ENCODE assay signal across 7 mouse cellular contexts in the genomic region with DNA sequence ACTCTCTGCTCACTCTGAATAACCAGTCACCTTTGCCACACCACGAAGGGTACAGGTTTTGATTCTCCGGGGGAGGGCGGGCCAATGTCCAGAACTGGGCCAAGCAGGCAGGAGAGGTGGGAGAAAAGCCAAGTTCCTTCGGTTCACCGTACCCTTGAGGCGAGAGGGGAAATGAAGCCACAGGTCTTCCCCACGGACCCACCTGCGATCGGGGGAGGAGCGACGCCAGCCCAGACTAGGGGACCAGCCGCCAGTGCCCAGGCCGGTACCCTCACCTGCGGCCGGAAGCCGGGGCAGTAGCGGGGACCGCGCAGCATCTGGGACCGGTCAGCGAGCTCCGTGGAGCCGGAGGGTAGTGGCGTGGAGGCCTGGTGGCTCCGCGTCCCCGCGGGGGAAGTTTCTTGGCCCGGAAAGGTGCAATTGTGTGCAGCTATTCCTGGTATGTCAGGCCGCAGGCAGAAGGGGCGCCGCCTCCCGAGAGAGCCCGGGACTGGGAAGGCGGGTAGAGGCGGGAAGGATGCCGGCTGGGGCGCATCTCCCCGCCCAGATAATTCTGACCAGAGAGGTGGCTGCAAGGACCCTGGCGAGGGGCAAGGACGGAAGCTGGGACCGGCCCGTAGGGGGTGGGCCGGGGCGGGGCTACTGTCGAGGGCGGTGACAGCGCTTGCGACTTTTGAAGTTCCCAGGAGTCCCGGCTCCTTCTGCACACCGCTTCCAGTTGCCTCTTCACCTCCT. TPM values are rescaled to one million over a fixed set of nuclear protein-coding genes. Genes with fewer than 3 reads are reported as not detected.
DNase-seq lines count a peak whose midpoint lies in the region; ATAC-seq and TF ChIP-seq lines count a peak whose summit lies in the region.

Gm9922 (minus strand) TSS at position 578 of the 735 bp plus-strand sequence.
Lmo7 (plus strand) TSS at position 721 of the 735 bp plus-strand sequence.

- no peaks in the 10 kb centered on the region for H3K9me3 ChIP-seq in hindbrain, postnatal 0 days (ENCODE audit: low read length)
- H3K9me3 ChIP-seq in limb, embryonic 10.5 days (replicated peaks): no peaks in the 10 kb centered on the region
- H3K9me3 ChIP-seq in midbrain, embryonic 10.5 days (replicated peaks): no peaks in the 10 kb centered on the region

- peak; percentile 25 for TF ChIP-seq CTCF in hindbrain, postnatal 0 days (IDR thresholded peaks at IDR 0.05; ENCODE audit: low read depth)
- no peak for TF ChIP-seq CTCF in small intestine, adult 2 months (IDR thresholded peaks at IDR 0.05; ENCODE audit: extremely low read depth, insufficient read length, insufficient replicate concordance, low read depth, low read length)

- no peak for TF ChIP-seq POLR2A in small intestine, adult 2 months (IDR thresholded peaks at IDR 0.05; ENCODE audit: low read depth, low read length)

- H3K4me3 ChIP-seq in hindbrain, postnatal 0 days (ENCODE audit: low read length): peak within 1 kb of the TSS; percentile 67
- peak within 1 kb of the TSS; percentile 63 for H3K4me3 ChIP-seq in limb, embryonic 10.5 days
- peak within 1 kb of the TSS; percentile 74 for H3K4me3 ChIP-seq in midbrain, embryonic 10.5 days
- peak within 1 kb of the TSS; percentile 78 for H3K4me3 ChIP-seq in small intestine, adult 2 months (ENCODE audit: low read depth, low read length)

- H3K36me3 ChIP-seq in hindbrain, postnatal 0 days (ENCODE audit: insufficient read depth, low read length): no peaks in the 10 kb centered on the region
- H3K36me3 ChIP-seq in limb, embryonic 10.5 days: no peaks in the 10 kb centered on the region
- no peaks in the 10 kb centered on the region for H3K36me3 ChIP-seq in midbrain, embryonic 10.5 days
- H3K36me3 ChIP-seq in small intestine, adult 2 months (ENCODE audit: control insufficient read depth, insufficient read depth, low read length): no peaks in the 10 kb centered on the region

- H3K4me2 ChIP-seq in hindbrain, postnatal 0 days (ENCODE audit: low read depth, low read length): peak within 1 kb of the TSS; percentile 97

- peaks cover 8% of the 10 kb centered on the region; the same call in 1 of the 2 replicates for H3K4me1 ChIP-seq in hindbrain, postnatal 0 days (ENCODE audit: insufficient read depth, low read length)
- H3K4me1 ChIP-seq in limb, embryonic 10.5 days: peaks cover 20% of the 10 kb centered on the region
- peaks cover 20% of the 10 kb centered on the region for H3K4me1 ChIP-seq in midbrain, embryonic 10.5 days
- peaks cover 6% of the 10 kb centered on the region; the same call in 1 of the 2 replicates for H3K4me1 ChIP-seq in small intestine, adult 2 months (ENCODE audit: control insufficient read depth, insufficient read depth, insufficient read length, low read length)

- peak; percentile 62 for ATAC-seq in hindbrain, postnatal 0 days

- under 1% methylated on average over 50 of the region's 51 CpGs for WGBS in hindbrain, postnatal 0 days
- WGBS in limb, embryonic 10.5 days: under 1% methylated on average over 51 of the region's 51 CpGs
- under 1% methylated on average over 51 of the region's 51 CpGs for WGBS in midbrain, embryonic 10.5 days
- under 1% methylated on average over 51 of the region's 51 CpGs for WGBS in small intestine, adult 2 months

- peak within 1 kb of the TSS; percentile 46 for H3K9ac ChIP-seq in hindbrain, postnatal 0 days (replicated peaks; ENCODE audit: low read length)

- H3K27me3 ChIP-seq in hindbrain, postnatal 0 days (ENCODE audit: insufficient read depth, low read length): peaks cover 10% of the 10 kb centered on the region; the same call in 1 of the 2 replicates
- peaks cover 47% of the 10 kb centered on the region for H3K27me3 ChIP-seq in limb, embryonic 10.5 days (ENCODE audit: low read depth, poor library complexity, severe bottlenecking)
- H3K27me3 ChIP-seq in midbrain, embryonic 10.5 days (ENCODE audit: low read depth, poor library complexity, severe bottlenecking): peaks cover 53% of the 10 kb centered on the region
- peaks cover 18% of the 10 kb centered on the region for H3K27me3 ChIP-seq in small intestine, adult 2 months (ENCODE audit: control insufficient read depth, insufficient read depth, low read length)

- peak; percentile 62 for DNase-seq in adipocyte (ENCODE audit: low spot score)
- DNase-seq in cerebellum, postnatal 25 days: peak; percentile 55 to 59
- peak; percentile 55 for DNase-seq in gastrocnemius, postnatal 10 days
- peak; percentile 31 for DNase-seq in hindbrain, postnatal 0 days (ENCODE audit: low spot score)
- DNase-seq in limb, embryonic 10.5 days (ENCODE audit: low spot score): peak; percentile 76
- peak; percentile 70 for DNase-seq in midbrain, embryonic 10.5 days (ENCODE audit: low spot score)

- no peak within 1 kb of the TSS for H3K27ac ChIP-seq in hindbrain, postnatal 0 days
- peak within 1 kb of the TSS; percentile 64 for H3K27ac ChIP-seq in limb, embryonic 10.5 days
- H3K27ac ChIP-seq in midbrain, embryonic 10.5 days (replicated peaks): peak within 1 kb of the TSS; percentile 60; the same call in 1 of the 2 replicates
- no peak within 1 kb of the TSS for H3K27ac ChIP-seq in small intestine, adult 2 months (ENCODE audit: insufficient read depth, low read depth, low read length)

RNA-seq across cellular contexts. Expression of gene Gm9922, which starts in this region (rescaled TPM):
- not detected for total RNA-seq in gastrocnemius, postnatal 10 days (2021)
- not detected in 2 replicates for total RNA-seq in hindbrain, postnatal 0 days (2014; rRNA removed)
- polyA plus RNA-seq in hindbrain, postnatal 0 days (2015; fragmentation: Nextera tagmentation; extraction: Ambion mirVana): 0.51 and 0.97 TPM in 2 replicates
- polyA plus RNA-seq in limb, embryonic 10.5 days (2016; fragmentation: Nextera tagmentation; extraction: Ambion mirVana): 0.54 and 1.0 TPM in 2 replicates
- polyA plus RNA-seq in midbrain, embryonic 10.5 days (2016; fragmentation: Nextera tagmentation; extraction: Ambion mirVana): 1.1 TPM in 1 of 2 replicates, not detected in the other
- polyA plus RNA-seq in small intestine, adult 2 months (2012; rRNA removed): 0.57 and 0.74 TPM in 2 replicates

RNA-seq across cellular contexts. Expression of gene Lmo7, which starts in this region (rescaled TPM):
- total RNA-seq in gastrocnemius, postnatal 10 days (2021): 100 to 1,000 TPM; 103 to 123 TPM
- total RNA-seq in hindbrain, postnatal 0 days (2014; rRNA removed): 2.9 and 10.6 TPM in 2 replicates
- 2.3 TPM in 2 replicates for polyA plus RNA-seq in hindbrain, postnatal 0 days (2015; fragmentation: Nextera tagmentation; extraction: Ambion mirVana)
- polyA plus RNA-seq in limb, embryonic 10.5 days (2016; fragmentation: Nextera tagmentation; extraction: Ambion mirVana): 4.1 and 4.8 TPM in 2 replicates
- 1.7 and 1.8 TPM in 2 replicates for polyA plus RNA-seq in midbrain, embryonic 10.5 days (2016; fragmentation: Nextera tagmentation; extraction: Ambion mirVana)
- 47.4 and 164 TPM in 2 replicates for polyA plus RNA-seq in small intestine, adult 2 months (2012; rRNA removed)

Comparison
In these comparisons a context has a peak if more than half of its experiments do, and no peak if none do; other contexts are left out.
1. H3K27ac ChIP-seq: peak in limb, embryonic 10.5 days (single experiment) and midbrain, embryonic 10.5 days (single experiment); none in hindbrain, postnatal 0 days (single experiment) and small intestine, adult 2 months (single experiment).
2. Peak in every context shown above with its lines, with median percentiles within 50 percentile points of each other: DNase-seq and H3K4me3 ChIP-seq.